Mouse (Mus musculus) CD4-positive helper T cell, adult 2 months (primary cell): Measurements from ENCODE around the gene Ago1.

Experiments used
- DNase-seq: peaks from one replicate; pipeline ENCODE4 v3.0.0-alpha.2; 2012; ENCODE audit warnings: low read depth, missing footprints, low spot score

The Ago1 gene

DNA sequence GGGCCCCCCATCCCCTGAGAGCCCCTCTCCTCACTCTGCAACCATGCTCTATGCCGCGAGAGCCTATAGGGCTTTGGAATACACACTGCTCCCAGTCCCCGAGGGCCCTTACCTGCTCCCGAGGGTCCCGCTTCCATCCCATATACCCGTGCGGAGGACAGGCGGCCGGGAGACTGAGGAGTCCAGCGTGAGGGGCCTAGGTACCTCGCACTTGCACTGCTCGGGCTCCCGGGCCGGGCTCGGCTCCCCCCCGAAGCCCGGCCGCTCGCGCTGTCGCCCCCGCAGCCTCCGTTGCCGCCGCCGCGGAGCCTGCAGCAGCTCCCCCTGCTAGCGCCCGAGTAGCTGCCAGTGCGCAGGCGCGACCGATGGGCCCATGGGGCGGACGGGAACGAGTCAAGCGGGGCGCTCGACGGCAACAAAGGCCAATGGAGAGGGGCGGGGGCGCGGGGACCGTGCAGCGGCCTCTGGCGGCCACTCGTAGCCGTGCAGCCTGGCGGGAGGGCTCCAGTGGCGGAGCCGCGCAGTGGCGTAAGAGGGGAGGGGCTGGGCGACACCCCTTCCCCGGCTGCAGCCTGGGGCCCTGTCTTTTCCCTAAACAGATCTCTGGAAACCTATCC lies at the start of gene Ago1:
Ago1 (minus strand) TSS at position 299 of the 617 bp plus-strand sequence.
- peak; percentile 96 for DNase-seq

DNA sequence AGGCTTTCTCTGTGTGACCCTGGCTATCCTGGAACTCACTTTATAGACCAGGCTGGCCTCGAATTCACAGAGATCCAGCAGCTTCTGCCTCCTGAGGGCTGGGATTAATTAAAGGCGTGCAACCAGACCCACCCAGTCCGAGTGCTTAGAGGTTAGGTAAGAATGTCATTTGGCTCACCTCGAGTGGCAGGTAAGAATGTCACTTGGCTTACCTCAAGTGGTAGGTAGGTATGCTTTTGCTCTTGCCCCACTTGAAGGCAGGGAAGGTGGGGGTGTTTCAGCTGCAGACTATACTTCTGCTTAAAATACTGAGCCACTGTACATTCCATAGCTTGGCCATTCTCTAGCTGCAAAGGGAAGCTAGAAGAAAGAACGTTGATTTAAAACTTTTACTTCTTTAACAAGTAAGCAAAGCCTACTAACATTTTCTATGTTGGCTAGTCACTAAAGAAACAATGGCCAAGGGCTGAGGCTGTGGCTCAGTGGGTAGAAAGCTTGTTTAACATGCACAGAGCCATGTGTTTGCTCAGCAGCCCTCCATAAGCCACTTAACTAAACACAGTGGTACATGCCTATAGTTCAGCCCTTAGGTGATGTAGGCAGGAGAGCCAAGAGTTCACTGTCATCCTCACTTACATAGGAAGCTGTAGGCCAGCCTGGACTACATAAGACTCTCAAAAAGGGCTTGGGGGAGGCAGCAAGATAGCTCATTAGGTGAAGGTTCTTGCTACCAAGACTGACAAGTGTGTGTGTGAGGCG lies 44.1 kb upstream of the Ago1 start:
- no peak for DNase-seq

DNA sequence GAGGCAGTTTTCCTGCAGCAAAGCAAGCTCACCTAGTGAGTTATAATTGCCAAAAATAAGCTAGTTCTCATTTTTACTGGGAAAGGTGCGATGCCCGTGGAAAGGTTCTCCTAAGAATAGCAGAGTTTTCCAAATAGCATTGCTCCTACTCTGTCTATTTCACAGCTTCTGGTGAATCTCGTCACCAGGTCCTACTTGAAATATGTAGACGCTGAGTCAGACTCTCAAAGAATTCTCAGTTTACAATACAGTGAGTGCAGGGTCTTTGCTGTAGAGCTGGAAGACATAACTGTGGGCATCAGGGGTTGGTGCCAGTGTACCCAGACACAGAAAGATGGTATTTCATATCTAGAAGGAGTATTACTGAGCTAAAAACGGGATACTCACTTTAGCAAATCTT lies 42.6 kb upstream of the Ago1 start:
- DNase-seq = no peak

DNA sequence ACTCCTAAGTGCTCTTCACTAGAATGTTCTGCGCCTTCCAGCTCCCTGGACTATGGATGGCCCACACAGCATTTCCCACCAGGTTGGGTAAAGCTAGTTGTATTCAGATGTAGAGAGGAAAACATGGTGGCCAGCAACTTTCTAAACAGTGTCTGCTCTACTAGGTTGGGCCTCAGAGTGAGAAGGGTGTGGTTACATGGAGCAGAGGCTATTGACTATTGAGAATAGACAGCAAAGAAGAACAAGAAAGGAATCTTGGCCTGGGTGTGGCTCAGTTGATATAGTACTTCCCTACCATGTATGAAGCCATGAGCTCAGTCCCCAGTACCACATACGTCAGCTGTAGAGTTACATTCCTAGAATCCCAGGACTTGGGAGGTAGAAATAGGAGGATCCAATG lies 40.7 kb upstream of the Ago1 start:
- DNase-seq = no peak

DNA sequence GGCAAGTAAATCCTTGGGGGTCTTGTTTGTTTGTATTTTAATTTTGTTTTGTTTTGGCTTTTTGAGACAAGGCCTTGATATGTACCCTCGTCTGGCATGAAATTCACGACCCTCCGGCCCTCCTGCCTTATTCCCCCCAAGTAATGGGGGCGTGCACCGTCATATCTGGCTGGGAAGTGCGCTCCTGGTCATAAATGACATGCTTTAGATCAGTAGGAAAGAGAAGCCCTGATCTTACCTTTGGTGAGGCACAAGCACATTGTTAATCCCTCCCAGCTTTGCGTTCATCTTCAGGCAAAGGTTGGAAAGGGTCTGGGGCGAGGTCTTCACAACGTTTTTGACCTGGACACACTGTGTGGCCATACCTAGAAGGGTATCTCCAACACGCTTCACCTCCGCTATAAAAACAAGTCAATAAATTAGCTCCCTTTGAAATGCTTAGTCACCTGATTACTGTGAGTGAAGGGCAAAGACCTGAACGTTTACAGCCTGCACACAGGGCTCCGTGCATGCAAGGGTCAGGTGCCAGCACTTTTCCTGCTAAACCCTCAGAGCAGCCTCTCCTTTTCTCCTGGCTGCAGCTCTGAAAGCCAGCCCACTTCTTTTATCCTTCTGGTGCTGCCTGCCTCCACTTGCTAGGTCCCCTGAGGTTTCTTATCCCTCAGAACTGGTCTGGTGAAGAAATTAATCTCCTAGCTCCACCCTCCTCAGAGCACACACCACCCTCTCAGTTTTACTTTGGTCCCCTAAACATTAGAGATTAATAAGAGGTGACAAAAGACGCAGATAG lies 39.9 kb upstream of the Ago1 start:
- no peak for DNase-seq

DNA sequence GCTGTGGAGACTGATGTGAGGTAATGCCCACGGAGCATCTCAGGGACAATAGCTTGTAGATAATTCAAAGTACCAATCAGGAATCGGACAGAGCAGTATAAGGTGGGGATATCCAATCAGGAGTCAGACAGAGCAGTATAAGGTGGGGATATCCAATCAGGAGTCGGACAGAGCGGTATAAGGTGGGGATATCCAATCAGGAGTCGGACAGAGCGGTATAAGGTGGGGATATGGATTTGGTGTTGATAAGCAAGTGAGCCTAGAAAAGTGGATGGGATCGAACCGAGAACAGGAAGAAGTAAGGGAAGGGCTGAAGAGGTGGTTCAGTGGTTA lies 34.6 kb upstream of the Ago1 start:
- no peak for DNase-seq

DNA sequence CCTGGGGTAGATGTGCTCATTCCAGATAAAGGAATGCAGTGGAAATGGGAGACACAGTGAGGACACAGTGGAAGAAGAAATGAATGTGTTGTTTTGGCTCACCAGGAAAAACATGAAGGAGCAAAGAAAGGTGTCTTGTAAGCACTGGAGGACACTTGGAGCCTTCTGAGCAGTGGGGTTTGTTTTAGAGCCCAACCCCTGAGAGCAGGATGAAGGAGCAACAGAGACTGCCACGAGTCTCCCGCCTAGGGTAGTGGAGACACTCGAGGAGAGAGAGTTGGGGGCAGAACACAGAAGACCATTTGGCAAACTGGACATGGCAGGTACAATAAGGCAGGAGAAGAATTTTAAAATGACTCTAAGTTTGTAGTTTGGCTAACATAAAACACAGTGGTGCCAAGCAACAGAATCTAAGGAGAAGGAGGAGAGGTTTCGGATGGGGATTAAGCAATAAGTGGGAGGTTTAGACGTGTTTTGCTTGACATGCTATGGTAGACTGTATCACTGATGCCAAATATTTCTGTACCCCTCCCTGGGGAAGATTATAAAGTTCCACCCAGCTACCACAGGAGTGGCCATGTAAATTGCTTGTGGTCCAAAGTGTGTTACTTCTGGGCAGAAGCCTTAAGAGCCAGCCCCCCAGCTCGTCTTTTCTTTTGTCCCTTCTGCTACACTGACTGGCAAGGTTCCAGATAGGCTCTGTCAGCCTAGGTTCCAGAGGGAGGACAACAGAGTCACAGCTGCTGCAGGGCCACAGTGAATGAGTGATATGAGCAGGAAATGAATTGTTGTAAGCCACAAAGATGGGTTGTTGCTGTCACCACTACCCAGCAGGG lies 34.0 kb upstream of the Ago1 start:
- no peak for DNase-seq

DNA sequence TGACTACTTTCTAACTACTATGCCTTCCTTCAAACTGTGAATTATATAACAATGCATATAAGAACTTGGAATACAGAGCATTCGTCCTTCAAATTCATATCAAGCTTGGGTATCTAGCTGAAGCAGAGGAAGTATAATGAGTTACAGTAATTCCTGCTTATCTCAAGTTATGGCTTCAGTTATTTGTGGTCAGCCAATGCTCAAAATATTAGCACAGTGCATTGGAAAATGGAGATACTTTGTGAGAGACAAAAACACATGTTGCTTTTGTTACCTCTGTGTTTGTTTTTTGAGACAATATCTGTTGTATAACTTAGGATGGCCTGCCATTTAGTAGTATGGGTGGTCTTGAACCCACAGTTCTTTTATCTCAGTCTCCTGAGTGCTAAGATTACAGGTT lies 30.2 kb upstream of the Ago1 start:
- DNase-seq = no peak

DNA sequence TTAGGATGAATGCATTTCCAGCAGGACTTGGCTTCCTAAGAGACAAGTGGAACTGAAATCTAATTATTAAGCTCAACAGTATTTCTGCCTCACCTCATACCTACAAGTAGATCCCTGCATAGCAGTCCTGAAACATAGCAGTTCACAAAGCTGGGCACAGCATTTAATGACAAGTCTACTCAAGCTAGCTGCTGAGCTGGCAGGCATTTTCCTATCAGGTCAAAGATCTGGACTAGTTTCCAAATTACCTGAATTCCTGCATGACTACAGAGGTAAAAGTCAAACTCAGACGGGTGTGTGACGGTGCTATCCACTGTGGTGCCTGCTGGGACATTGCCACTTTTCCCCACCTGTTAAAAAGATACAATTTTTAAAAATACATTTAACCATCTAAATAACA lies 28.6 kb upstream of the Ago1 start:
- no peak for DNase-seq

DNA sequence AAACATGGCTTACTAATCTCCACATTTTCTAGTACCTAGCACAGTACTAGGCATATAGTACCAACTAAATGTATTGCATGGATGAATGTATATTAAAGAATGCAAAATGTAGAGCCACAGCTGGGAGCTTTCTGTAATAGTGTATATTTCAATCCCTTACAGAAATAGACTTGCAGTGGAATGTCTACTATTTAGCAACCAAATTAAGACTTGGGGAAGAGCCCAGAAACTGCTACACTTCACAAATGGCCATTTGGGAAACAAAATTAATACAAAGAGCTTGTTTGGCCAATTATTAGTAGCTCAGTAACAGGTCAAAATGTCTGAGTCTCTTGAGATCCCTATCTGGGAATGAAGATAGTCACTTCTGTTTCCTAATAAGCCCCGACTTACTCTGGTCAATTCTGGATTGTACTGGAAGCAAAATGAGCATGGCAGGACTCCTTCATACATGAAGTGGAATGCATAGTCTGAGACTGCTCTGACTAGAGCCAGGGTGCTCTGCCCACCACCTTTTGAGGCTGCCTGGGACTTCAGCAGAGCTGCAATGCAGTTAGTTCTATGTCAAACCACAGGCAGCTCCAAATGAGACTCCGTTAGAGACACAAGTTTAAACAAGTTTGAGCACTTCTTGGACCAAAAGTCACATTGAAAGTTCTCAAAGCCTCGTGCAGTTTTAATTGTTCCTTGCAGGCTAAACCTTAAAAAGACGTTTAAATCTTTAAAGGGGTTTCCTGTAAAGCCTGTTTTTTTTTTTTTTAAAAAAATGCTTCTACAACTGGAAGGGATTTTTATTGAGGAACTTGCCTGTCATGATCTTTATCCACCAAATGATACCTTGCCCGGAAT lies 27.8 kb upstream of the Ago1 start:
- DNase-seq = no peak

DNA sequence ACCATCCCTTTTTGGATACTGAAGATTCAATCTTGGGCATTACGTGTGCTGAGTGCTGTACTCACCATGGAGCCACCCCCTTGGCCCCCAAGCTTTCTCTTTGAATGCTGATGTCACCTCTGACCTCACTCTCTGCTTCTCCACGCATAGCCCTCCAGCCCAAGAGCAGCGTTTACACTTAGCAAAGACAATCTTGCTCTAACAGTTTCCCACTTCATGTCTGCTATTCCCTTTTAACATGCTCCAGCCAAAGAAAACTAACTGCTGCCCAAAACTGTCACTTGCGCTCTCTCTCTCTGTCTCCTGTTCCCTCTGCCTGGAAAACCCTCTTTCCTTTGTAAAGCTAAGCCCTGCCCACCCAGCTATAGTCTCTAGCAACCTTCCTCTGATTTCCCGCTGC lies 27.1 kb upstream of the Ago1 start:
- no peak for DNase-seq

DNA sequence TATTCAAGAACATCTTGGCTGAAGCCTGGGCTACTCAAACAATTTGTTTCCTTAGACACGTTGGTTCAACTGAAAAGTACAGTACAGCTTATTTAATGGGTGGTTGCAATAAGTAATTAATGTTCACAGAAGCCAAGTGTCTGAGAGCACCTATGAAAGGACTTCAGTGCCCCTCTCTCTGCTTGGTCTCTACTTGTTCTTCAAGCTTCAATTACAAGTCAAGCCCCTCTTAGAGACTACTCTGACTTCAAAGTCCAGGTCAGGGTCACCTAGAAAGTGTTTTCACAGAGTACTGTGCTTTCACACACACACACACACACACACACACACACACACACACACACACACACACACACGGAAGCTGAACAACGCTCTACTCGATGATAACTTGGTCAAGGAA lies 25.0 kb upstream of the Ago1 start:
- DNase-seq = no peak

DNA sequence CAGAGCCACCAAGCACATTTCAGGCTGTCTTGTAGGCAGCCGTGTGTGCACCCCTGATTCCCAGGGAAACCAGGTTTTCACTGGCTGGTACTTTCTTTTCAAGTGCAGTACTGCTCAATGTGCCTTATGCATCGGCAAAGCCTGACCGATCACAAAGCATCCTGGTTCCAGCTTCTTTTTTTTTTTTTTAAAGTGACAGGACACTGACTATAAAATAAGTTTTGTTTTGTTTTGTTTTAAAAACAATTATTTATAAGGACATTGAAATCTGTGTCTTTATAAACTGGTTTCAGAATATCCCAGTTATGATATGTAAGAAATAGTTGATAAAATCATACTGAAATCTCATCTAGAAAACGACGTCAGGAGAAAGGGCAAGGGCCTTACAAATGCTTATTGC lies 23.6 kb upstream of the Ago1 start:
- no peak for DNase-seq

DNA sequence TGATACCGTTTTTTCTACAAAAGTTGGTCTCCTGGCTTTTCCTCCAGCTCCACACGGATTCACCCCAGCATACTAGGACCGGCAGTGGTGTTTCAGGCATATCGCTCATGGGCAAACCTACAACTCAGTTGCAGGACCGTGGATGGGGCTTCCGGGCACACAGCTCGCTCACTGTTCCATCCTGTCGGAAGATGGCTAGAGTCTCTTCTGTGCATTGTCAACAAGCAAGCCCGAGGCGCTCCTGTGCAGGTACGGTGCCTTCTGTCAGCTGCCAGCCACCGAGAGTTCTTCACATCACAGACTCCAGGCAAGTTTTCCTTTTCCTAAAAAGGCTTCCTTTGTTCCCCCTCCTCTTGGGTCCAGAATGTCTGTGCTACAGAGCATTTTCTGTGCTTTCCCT lies 22.3 kb upstream of the Ago1 start:
- DNase-seq = no peak

DNA sequence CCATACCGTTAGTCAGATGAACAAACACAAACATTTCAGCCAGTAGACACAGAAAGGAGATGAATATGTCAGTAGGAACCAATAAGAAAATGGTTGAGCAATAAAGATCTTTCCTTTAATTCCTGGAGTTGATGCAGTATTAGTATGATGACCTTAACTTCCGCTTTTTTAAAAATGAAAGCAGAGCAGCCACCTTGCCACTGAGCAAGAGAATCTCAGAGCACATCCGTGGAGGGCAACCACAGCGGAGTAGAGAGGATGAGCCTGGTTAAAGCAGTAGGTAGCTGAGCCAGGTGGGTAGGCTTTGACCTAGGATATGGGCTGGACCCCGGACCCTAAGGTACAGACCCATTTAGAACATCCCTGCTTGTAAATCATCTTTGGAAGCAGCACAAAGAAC lies 21.4 kb upstream of the Ago1 start:
- DNase-seq = no peak

DNA sequence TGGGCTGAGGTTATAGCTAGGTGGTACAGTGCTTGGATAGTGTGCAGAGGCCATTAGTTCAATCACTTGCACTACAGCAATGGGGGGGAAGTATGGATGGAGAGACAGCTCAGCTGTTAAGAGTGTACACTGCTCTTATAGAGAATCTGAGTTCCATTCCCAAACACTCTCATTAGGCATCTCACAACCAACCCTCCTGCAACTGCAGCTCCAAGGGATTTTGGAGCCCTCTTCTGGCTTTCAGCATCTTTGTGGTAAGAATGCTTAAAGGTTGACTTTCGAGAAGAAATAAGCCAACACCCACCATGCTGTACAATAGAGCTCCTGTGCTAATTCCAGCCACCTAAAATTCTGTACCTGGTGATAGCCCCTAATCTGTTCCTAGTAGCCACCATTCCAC lies 17.8 kb upstream of the Ago1 start:
- no peak for DNase-seq

DNA sequence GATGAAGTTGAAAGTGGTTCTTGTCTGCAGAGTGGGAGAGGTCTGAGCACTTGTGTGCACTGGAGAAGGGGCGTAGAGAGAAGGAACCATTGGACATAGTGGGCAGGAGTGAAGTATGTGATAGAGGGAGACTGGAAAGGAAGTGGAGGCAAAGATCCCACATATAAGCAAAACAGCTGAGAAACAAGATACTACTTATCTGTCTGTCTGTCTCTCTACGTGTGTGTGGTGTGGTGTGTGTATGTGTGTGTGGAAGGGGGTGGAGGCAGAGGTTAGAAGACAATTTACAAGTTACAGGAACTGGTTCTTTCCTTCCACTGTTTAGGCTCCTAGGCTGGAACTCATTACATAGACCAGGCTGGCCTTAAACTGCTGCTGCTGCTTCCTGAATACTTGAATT lies 16.7 kb upstream of the Ago1 start:
- no peak for DNase-seq

DNA sequence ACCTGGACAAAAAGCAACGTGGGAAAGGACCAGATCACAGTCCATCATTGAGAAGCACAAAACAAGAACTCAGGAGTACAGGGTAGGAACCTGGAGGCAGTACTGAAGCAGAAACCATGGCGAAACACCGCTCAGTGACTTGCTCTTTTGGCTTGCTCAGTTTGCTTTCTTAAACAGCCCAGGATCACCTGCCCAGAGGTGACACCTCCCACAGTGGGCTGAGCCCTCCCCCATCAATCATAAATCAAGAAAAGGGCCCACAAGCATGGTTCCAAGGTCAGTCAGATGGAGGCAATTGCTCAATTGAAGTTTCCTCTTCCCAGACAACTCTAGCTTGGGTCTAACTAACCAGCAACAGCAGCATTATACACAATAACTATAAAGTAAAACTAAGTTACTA lies 15.5 kb upstream of the Ago1 start:
- no peak for DNase-seq

DNA sequence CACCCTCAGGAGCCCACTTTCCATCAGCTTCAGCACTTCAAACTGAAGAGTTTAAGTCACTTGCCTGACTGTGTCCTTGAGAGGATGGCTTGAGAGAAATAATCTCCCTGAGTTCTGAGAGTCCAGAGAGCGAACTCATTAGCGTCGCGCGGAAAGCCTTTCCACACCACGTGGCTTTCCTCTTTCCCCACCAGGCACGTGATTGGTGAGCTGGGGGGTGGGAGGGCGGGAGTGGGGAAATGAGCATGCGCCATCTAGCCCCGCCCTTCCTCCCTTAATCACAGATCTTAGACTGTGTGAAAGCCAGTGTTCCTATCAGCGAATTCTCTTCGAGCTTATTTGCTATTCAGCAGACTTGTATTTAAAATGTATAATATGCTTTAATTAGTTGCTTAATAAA lies 14.6 kb upstream of the Ago1 start:
- DNase-seq = no peak

DNA sequence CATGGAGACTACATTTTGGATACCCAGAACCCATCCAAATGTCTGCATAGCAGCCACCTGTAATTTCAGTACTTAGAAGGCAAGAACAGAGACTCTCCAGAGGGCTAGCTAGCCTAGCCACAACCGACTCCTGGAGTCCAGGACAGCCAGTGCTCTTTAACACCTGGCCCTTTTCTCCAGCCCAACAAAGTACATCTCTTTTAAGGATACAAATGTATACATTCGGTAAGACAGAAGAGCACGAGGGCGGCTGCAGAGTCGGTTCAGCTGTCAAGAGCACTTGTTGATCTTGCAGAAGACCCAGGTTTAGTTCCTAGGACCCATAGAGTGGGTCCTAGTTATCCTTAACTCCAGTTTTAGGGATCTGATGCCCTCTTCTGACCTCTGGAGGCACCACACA lies 13.1 kb upstream of the Ago1 start:
- no peak for DNase-seq

DNA sequence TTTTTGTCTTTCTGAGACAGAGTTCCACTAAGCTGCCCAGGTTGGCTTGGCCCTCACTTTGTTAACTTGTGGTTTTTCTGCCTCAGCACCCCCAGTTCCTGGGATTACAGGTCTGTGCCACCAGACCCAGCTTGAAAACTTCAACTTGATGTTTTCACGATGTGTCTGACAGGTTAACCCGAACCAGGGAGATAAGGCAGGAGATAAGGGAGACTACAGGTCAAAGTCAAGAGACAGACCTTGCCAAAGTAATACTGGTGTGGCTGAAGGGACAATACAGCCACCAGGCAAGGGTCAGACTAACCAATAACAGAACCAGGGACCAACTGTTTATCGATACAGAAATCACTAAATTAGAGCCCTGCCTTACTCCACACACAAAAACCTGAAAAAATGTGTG lies 11.9 kb upstream of the Ago1 start:
- no peak for DNase-seq
